Mouse (Mus musculus) adrenal gland, postnatal 14 days (tissue): ENCODE results near the gene Tff2. TPM values are rescaled to one million over a fixed set of nuclear protein-coding genes. Genes with fewer than 3 reads are reported as not detected.

ENCODE experiments used
- DNase-seq: peaks from one replicate; pipeline ENCODE4 v3.0.0; 2021; ENCODE audit warnings: mixed read lengths
- long read RNA-seq, 2 experiments: library from polyadenylated mRNA; stranded (forward); transcript quantifications; one replicate each; pipeline ENCODE4 v2.0.0; 2021
- total RNA-seq: library from RNA; stranded (reverse); gene quantifications from 2 replicates; pipeline ENCODE4 v1.2.3, GENCODE M21; 2021

The Tff2 gene
- total RNA-seq: not detected in 2 replicates
- long read RNA-seq, experiment 1: 0 reads
- long read RNA-seq, experiment 2: 0 reads

DNA sequence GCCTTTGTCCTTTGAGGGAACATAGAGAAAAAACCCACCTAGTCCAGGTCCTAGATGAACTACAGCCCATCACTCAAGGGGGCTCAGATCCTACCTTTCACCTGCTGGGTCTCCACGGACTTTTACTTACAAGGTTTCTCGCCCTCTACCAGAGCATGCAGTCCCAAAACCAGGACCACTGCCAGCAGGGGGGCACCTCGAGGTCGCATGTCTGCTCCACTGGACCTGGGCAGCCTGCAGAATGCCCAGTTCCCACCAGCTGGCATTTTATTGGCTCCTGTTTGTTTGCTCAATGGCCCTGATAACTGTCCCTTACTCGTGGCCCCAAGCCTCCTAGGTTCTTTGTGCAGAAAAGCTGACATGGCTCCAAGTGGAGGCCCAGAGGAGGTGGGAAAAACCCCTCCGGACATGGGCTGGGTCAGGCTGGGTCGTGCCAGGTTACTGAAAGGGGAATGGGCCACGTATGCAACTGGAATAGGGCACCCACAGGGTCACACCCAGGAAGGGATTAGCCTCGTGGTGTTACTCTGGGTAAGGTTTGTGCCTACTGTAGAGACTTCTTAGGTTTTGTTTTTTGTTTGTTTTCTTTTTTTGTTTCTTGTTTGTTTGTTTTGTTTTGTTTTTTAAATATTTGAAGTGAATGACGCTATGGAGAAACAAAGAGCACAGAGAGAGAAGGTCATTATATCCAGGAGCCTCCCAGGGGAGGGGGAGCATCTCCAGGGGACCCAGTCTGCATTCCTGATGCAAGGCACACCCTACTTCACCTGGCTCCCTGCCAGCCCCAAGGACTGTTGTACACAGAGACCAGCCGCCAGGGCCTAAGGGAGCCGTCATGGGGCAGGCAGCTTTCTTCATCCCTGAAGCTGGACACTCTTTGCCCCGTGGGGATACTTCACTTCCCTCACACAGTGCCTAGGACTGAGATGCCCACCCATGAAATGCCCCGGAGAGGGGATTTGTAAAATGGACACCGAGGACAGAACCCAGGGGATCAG, at the start of gene Tff2:
Gene Tff2, minus strand, starts transcription at position 243 of the 998 bp plus-strand sequence.
- peak; percentile 29 for DNase-seq

DNA sequence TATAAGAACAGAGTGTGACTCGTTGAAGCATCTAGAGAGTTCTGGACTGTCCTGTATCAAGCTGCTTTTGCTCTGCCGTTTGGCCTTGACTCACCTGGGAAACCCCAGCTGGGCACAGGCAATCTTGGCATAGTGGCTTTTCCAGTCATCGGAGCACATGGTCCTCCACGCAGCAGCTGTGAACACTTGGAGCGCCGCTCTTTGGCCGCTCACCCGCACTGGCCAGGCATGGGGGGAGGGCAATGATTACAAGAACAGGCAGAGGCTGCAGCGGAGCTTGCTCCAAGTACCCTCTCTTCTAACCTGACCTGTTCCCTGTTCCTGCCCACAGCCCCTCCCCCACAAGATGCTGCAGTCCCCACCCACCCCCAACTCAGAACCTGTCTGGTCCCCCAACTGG, 49.3 kb upstream of the Tff2 start:
- no peak for DNase-seq

DNA sequence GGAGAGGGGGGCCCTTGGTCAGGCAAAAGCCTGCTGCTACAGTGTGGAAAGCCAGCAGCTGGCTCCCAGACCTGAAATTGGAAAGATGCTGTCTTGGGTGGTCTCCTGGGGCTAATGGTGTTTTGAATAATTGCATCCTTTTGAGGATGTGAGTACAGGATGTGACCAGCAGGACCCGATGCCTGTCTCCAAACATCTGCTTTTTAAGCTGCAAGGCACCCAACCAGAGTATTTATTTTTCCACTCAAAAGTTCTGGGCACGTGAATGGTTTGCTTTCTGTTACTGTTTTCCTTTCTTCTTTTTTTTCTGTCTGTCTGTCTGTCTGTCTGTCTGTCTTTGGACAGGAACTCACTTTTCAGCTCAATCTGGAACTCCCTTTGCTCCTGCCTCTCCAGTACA, 48.6 kb upstream of the Tff2 start:
- DNase-seq: no peak

DNA sequence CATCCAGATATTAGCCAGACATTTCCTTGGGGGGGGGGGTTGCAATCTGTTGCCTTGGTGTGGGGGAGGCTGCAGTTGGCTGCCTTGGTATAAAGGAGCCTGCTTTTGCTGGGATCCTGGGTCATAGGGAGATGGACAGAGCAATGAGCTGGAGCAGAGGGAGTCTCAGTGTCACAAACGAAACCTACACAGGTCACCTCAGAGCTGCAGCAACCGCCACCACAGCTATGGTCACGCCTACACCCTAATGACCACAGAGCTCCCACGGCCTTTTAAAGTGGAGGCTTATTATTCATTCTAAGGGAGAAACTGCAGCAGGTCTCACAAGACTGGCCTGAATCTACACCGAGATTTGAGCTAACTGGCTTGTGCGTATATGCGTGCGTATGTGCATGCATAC, 47.7 kb upstream of the Tff2 start:
- no peak for DNase-seq

DNA sequence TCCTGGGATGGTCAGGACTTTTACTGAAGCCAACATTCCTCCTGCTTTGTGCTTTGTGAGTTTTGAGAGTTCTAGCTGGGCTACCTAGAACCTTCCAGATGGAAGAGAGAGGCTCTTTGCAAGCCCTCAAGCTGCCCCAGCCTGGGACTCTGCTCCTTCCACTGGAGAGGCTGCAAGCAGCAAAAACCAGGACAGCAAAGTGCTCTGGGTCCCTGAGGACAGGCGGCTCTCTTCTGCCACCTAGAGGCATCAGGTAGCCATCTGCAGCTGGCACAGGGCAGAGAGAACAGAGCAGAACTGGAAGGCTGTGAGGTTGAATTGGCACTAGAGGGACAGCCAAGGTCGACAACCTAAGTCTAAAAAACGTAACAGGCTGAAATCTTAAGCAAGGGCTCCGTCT, 43.3 kb upstream of the Tff2 start:
- DNase-seq: peak; percentile 83

DNA sequence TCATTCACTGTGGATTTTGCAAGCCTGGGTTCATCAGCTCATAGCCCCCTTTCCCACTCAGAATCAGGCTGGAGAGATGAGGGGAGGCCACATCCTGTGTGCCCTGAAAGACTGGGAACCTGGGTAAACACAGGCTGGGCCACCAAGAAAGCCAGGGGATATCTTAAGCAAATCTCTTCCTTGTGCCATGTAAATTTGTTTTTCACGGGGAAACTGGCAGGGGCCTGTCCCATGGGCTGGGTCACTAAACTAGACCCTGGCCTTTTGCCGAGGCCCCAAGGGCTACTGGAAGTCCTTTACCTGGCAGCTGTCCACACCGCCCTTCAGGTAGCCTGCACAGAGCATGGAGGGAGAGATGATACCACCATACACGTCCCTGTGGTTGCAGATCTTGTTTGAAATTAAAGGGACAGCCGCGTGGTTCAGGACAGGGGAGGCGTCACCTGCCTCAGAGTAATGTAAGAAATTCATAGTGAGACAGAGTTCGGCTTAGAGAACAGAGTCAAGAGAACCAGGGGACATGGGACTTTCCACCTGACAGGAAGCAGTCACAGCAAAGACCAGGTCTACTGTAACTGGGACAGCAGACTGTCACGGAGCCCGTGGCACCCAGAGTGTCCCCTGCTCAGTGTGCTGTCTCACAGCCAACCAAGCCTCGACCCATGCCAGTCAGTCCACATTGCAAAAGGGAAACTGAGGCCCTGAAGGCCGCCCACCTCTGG, 40.3 kb upstream of the Tff2 start:
- no peak for DNase-seq

DNA sequence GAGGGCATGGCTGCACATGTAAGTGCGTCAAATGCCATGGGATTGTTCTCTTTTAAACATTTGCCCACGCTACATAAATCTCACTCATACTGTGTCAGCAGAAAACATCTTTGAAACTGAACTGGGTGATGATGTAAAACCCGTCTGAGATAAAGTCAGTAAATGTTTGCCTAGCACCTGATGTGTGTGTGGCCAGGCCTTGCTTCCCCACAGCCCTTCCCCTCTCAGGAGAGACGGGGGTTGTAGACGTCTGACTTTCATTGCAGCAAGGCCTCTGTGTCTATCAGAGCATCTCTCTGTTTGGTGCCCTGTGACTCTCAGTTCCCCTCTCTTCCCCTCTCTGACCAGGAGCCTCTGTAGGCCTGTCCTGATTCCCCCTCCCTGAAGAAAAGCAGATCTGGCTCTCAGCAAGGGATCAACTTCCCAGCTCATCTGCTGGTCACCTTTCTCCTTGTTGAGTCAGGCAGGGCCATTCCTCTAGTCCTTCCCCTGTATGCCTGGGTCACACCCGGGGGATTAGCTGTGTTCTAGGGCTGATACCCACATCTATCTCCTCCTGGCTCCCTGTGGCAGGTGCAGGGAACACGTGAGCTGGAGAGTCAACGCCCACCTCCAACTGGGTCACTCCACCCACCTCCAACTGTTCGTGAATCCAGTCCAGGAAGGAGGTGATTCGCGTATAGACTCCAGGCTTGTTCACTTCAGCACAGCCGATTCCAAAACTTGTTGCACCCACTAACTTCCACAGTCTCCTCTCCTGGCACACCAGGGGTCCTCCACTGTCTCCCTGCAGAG, 39.3 kb upstream of the Tff2 start:
- no peak for DNase-seq

DNA sequence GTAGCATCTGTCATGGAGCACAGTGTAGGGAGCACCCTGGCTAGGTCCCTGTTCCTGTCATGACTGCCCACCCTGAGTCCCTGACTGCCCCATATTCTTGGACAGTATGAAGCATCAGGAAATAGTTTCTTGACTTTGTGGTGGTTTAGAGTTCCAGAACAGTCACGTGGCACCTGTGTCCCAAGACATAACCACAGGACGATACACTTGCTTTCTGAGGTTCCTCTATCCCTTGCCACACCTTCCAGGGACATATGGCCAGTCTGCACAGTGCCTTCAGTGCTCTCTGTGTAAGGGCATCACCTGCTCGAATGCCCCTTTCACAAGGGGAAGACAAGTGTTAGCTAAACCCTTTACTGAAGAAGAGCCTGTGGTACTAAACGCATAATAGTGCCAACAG, 37.4 kb upstream of the Tff2 start:
- no peak for DNase-seq

GRCm38 (mm10) chr17:31176321-31176720, 32.2 kb upstream of the Tff2 start:
- no peak for DNase-seq

- no peak for DNase-seq
These were observed 25.7 kb upstream of the Tff2 start for GRCm38 (mm10) chr17:31169796-31170195.

DNA sequence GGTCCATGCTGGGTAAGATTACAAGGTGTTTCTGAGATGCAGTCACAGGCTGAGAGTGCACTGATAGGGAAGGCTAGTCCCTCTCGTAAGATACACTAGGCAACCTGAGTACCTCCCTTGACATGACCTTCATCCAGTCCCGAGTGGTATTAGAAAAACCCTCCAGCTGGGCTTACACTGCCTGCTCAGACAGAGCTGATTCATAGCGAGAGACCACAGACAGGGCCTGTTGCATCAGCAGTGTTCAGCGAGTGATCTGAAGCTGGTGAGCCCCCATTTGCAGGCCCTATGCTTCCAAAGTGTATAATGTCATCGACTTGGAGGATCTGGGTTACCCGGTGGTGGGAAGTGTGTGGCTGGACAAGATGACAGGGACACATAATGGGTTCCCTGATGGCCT, 21.0 kb upstream of the Tff2 start, which contains the start of gene Tff1:
Gene Tff1, minus strand, starts transcription at position 151 of the 400 bp plus-strand sequence.
- no peak for DNase-seq

GRCm38 (mm10) chr17:31163821-31164220, 19.7 kb upstream of the Tff2 start:
- DNase-seq: no peak

DNA sequence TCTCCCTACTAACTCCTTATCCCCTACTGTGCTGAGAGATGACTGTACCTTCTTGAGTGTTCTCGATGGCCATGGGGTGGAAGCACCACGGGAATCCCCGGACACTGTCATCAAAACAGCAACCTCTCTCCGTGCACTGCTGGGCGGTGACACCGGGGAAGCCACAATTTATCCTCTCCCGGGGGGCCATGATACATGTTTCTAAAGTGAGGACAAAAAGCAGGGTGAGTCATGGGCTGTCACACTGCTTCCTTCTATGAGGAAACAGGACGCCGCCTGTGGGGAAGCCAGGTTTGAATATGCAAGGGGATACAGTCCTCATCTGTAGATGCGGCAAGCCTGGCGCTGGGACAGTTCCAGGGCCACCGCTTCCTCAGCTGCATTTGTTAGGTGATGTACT, 18.5 kb upstream of the Tff2 start:
- DNase-seq: peak; percentile 38

DNA sequence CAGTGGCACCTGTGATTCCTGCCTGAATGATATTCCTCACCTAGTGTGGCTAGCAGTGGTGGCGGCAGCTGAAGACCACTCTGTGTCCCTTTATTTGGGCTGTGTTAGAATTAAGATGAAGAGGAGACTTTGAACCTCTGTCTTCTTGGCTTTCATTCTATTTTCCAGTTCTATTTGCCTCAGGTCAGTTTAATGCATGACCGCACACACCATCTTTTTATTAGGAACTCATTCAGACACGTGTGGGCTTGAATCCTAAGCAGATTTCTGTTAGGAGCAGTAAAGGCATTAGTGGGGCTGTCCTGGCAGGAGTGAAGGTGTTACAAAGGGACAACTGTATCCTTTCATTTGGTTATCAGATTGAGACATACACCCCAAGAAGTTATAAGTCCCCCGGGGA, 16.2 kb upstream of the Tff2 start:
- no peak for DNase-seq

DNA sequence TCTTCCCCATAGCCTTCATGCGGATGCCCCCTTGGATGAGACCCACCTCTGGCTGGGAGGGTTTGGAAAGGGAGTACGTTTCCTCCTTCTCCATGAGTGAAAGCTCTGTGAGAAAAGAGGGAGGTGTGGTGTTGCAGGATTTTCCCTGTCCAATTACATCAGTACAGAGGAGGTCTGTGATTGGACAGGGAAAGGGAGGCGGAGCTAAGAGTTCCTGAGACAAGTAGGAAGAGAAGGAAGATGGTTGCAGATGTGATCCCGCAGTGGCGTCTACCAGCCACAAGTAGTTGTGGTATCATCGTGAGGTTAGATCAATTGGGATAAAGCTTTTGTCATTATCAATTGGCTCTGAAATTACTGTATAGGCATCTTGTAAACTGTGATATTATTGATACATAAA, 13.8 kb upstream of the Tff2 start:
- DNase-seq: no peak

GRCm38 (mm10) chr17:31153785-31154184, 9.7 kb upstream of the Tff2 start:
- no peak for DNase-seq

DNA sequence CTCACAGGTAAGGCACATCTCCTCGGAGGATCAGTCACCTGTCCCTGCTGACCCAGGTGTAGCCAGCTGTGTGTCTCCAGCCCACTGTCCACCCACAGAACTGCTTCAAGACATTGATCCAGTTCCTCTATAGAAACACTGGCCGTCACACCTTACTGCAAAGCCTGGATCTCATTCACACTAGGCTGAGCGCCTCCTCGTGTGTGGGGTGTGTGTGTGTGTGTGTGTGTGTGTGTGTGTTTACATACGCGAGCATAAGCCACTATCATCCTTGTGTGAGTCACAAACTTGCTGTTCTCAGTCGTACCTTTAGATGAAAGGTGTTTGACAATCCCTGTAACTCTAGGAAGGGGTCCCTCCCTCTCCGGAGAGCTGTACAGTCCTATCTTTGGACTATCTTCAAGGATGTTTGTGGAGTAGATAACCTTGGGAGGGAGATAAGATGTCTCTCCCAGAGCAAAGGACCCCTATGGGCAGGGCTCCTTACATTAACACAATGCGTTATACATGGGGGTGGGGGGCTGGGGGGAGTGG, 9.0 kb upstream of the Tff2 start:
- DNase-seq: no peak

DNA sequence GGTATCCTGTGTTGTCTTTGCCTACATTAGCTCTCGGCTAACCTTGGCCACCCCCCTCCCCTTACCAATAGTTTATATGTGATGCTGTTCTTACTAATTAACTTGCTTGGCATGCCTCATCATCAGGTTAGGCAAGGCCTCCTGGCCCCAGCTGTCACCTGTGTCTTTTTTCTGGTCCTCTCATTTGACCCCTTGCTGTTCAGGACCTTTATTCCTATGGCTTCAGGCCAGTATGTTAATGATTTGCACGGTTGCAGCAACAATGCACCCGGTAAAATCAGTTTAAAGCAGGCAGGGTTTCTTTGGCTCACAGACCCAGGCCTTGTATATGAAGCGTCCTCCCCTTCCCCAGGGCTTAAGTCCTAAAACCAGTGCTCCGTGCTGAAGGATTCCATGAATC, 8.4 kb upstream of the Tff2 start:
- DNase-seq: no peak

GRCm38 (mm10) chr17:31145998-31146397, 1.9 kb upstream of the Tff2 start:
- no peak for DNase-seq

- peak; percentile 58 for DNase-seq
These were observed 2.0 kb downstream of the Tff2 start for GRCm38 (mm10) chr17:31142116-31142515.

GRCm38 (mm10) chr17:31138398-31138797, 5.7 kb downstream of the Tff2 start:
- peak; percentile 78 for DNase-seq

GRCm38 (mm10) chr17:31136821-31137220, 7.3 kb downstream of the Tff2 start:
- DNase-seq: no peak
